Mouse (Mus musculus) megakaryocyte, embryonic 14.5 days (primary cell): ENCODE measurements around the gene Plcg2.

Experiments
- FLI1 ChIP-seq: IDR thresholded peaks from 2 replicates; pipeline ENCODE4 v1.6.1; 2012; ENCODE audit warnings: low read length, inconsistent platforms, mixed read lengths
- GATA1 ChIP-seq: IDR thresholded peaks from 3 replicates; pipeline ENCODE4 v1.6.1; 2012; ENCODE audit warnings: mixed read lengths, low read length, inconsistent platforms, borderline replicate concordance

DNA sequence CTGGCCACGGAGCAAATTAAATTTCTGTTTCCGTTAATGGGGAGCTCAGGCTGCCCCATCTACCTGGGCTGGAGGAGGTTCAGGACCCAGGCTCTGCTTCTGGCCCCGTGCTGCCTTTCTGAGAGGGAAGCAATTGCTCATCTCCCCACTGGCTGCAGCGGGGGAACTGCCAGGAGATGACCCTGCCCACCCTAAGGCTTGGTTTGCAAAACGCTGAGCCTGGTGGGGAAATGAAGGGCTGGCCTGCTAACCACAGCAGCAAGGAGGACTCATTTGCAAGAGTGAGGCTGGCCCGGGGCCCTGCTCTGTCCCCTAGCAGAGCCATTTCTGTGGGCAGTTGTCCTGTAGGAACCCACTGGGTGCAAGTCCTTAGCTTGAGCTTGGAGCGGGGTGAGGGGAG lies 39.7 kb downstream of the Plcg2 start:
- TF ChIP-seq FLI1 (no peak), GATA1 (no peak)
